In genomic region chr6:59142050-59142449, GRCm38 (mm10) we compare ENCODE assay signal across 19 mouse cellular contexts.
DNase-seq lines count a peak whose midpoint lies in the region; ATAC-seq and TF ChIP-seq lines count a peak whose summit lies in the region.
"Had no signal": no experiment of that assay in that cellular context is flagged by ENCODE, and none has a peak within 500 bp of the region (broad histone marks: within the 10 kb centered on the region; RNA-seq: fewer than 3 reads in every experiment).

No protein-coding gene starts in this region.

- no peaks in the 10 kb centered on the region for H3K36me3 ChIP-seq in intestine, embryonic 16.5 days (ENCODE audit: control insufficient read depth, insufficient read depth, low read length)
- no peaks in the 10 kb centered on the region for H3K36me3 ChIP-seq in intestine, embryonic 15.5 days
- no peaks in the 10 kb centered on the region for H3K36me3 ChIP-seq in intestine, postnatal 0 days (ENCODE audit: control insufficient read depth, insufficient read depth)
- H3K36me3 ChIP-seq: G1E had no signal

- no peak overlapping the region for H3K4me2 ChIP-seq in intestine, embryonic 16.5 days (ENCODE audit: low read depth, low read length)
- H3K4me2 ChIP-seq in intestine, embryonic 15.5 days (replicated peaks) = no peak overlapping the region
- no peak overlapping the region for H3K4me2 ChIP-seq in intestine, postnatal 0 days (replicated peaks; ENCODE audit: low read depth)

- no peak overlapping the region for H3K27ac ChIP-seq in intestine, embryonic 16.5 days (ENCODE audit: low read length)
- H3K27ac ChIP-seq in intestine, embryonic 15.5 days = no peak overlapping the region
- H3K27ac ChIP-seq in intestine, postnatal 0 days (ENCODE audit: low read depth, low read length) = peak overlapping the region; percentile 74

- H3K4me3 ChIP-seq in intestine, embryonic 16.5 days (ENCODE audit: low read length) = no peak overlapping the region
- H3K4me3 ChIP-seq in intestine, embryonic 15.5 days (replicated peaks) = no peak overlapping the region
- no peak overlapping the region for H3K4me3 ChIP-seq in intestine, postnatal 0 days (ENCODE audit: low read depth, low read length)

- no peaks in the 10 kb centered on the region for H3K4me1 ChIP-seq in intestine, embryonic 16.5 days (ENCODE audit: control insufficient read depth, insufficient read depth, low read length)
- H3K4me1 ChIP-seq in intestine, embryonic 15.5 days (replicated peaks) = no peaks in the 10 kb centered on the region
- no peaks in the 10 kb centered on the region for H3K4me1 ChIP-seq in intestine, postnatal 0 days (replicated peaks; ENCODE audit: control insufficient read depth, insufficient read depth, low read length)

- ATAC-seq in intestine, embryonic 16.5 days = peak; percentile 60
- no peak; the same call in 1 of the 2 replicates for ATAC-seq in intestine, embryonic 15.5 days
- ATAC-seq in intestine, postnatal 0 days = peak; percentile 96
- ATAC-seq: activated CD4-positive, CD25-positive, alpha-beta regulatory T cell, adult 4 months; CD4-positive, CD25-positive, alpha-beta regulatory T cell, adult 4 months; Patski had no signal

- no peaks in the 10 kb centered on the region for H3K27me3 ChIP-seq in intestine, embryonic 16.5 days (replicated peaks; ENCODE audit: control insufficient read depth, insufficient read depth, low read length)
- no peaks in the 10 kb centered on the region for H3K27me3 ChIP-seq in intestine, embryonic 15.5 days (replicated peaks)
- no peaks in the 10 kb centered on the region for H3K27me3 ChIP-seq in intestine, postnatal 0 days (replicated peaks; ENCODE audit: control insufficient read depth, insufficient read depth, low read length)
- H3K27me3 ChIP-seq: CH12.LX, Patski had no signal

- no peak overlapping the region for H3K9ac ChIP-seq in intestine, embryonic 16.5 days (ENCODE audit: low read depth, low read length)
- no peak overlapping the region for H3K9ac ChIP-seq in intestine, embryonic 15.5 days
- H3K9ac ChIP-seq in intestine, postnatal 0 days (ENCODE audit: low read depth, low read length) = no peak overlapping the region

- no peaks in the 10 kb centered on the region for H3K9me3 ChIP-seq in intestine, embryonic 16.5 days (ENCODE audit: control insufficient read depth, low read length)
- H3K9me3 ChIP-seq in intestine, embryonic 15.5 days = no peaks in the 10 kb centered on the region
- H3K9me3 ChIP-seq in intestine, postnatal 0 days (ENCODE audit: control insufficient read depth) = no peaks in the 10 kb centered on the region
- H3K9me3 ChIP-seq: G1E had no signal

- no peak for TF ChIP-seq CTCF in intestine, postnatal 0 days (IDR thresholded peaks at IDR 0.05; ENCODE audit: low read depth)

- DNase-seq in right cerebral cortex, adult 18-20 months = no peak
- DNase-seq: adrenal gland, adult 2 months; adrenal gland, adult 8-10 months; adrenal gland, postnatal 10 days; adrenal gland, postnatal 14 days; adrenal gland, postnatal 25 days; adrenal gland, postnatal 36 days; B cell, adult 2 months; cerebellum, adult 11 months; cerebellum, adult 11-12 months; cerebellum, adult 18-20 months had no signal
